Mouse (Mus musculus) liver, embryonic 11.5 days (tissue): ENCODE results near the gene Gm10160. TPM values are rescaled to one million over a fixed set of nuclear protein-coding genes. Genes with fewer than 3 reads are reported as not detected.

Source experiments
- ATAC-seq: fragments of 200-750 bp; cut with Nextera tagmentation; replicated peaks from 2 replicates; pipeline ENCODE4 v1.8.0; 2017; ENCODE audit warnings: moderate number of reproducible peaks, mild to moderate bottlenecking, moderate TSS enrichment, moderate library complexity; ENCODE audit not compliant: low FRiP score
- DNase-seq: peaks from one replicate; pipeline ENCODE4 v3.0.0-alpha.2; 2017; ENCODE audit warnings: low spot score
- H3K27ac ChIP-seq: fragments of 300-500 bp; sonication (generic); 2 replicates; pipeline ENCODE4 v1.5.1; 2014; ENCODE audit warnings: mild to moderate bottlenecking, low read depth, low read length, control low read depth
- H3K27me3 ChIP-seq: fragments of 300-500 bp; sonication (generic); replicated peaks from 2 replicates; pipeline ENCODE4 v1.6.1; 2014; ENCODE audit warnings: low read length, mixed read lengths; ENCODE audit not compliant: control insufficient read depth, insufficient read depth
- H3K36me3 ChIP-seq: fragments of 300-500 bp; sonication (generic); 2 replicates; pipeline ENCODE4 v1.6.1; 2014; ENCODE audit warnings: mild to moderate bottlenecking, low read length, moderate library complexity, mixed read lengths; ENCODE audit not compliant: control insufficient read depth, insufficient read depth
- H3K4me1 ChIP-seq: fragments of 300-500 bp; sonication (generic); replicated peaks from 2 replicates; pipeline ENCODE4 v1.6.1; 2014; ENCODE audit warnings: low read length, mixed read lengths; ENCODE audit not compliant: control insufficient read depth, insufficient read depth
- H3K4me2 ChIP-seq: fragments of 300-500 bp; sonication (generic); 2 replicates; pipeline ENCODE4 v1.6.1; 2014; ENCODE audit warnings: mild to moderate bottlenecking, control low read depth, moderate library complexity
- H3K4me3 ChIP-seq: fragments of 300-500 bp; sonication (generic); 2 replicates; pipeline ENCODE4 v1.5.1; 2014; ENCODE audit warnings: low read depth, low read length, control low read depth
- H3K9ac ChIP-seq: fragments of 300-500 bp; sonication (generic); 2 replicates; pipeline ENCODE4 v1.6.1; 2014; ENCODE audit warnings: low read depth, low read length, control low read depth
- H3K9me3 ChIP-seq: fragments of 300-500 bp; sonication (generic); 2 replicates; pipeline ENCODE4 v1.6.1; 2016; ENCODE audit warnings: low read length, inconsistent platforms, mixed read lengths; ENCODE audit not compliant: control insufficient read depth
- WGBS: fragments of 180-500 bp; shearing (Covaris S2); extraction: QIAGEN DNeasy Blood & Tissue Kit; methylation state at CpG from one replicate; pipeline ENCODE4 v1.1.7; 2014; 5-methylcytosine and 5-hydroxymethylcytosine counted together
- polyA plus RNA-seq: library from polyadenylated mRNA; unstranded; fragments of >200 nt; fragmentation: Nextera tagmentation; extraction: Ambion mirVana; gene quantifications from 2 replicates; pipeline ENCODE4 v1.2.1, GENCODE M21; 2014

Gene Gm10160
- polyA plus RNA-seq, 1 experiment from 2014 or later, result not detected

DNA sequence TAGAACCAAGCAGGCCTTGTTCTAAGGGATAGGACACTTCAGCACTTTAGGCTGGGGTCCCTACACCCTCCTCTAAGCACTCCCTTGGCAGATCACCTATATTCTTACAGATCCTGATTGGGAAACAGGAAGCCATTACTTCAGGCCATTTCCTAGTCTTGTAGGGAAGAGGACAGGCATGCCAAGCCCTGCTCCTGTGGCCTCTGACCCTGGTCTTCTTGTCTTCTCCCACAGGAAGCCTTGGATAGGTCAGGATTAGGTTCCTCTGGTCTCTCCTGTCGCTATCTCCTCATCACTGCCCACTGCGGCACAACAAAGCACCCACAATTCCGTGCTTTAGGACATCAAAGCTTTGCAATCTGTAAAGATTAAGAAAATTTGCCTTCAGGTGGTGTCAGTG is 3.9 kb downstream of the Gm10160 start:
- DNase-seq, result no peak
- peaks cover 7% of the 10 kb centered on the region; the same call in 1 of the 2 replicates for H3K27me3 ChIP-seq
- 57% methylated on average over 3 of the region's 3 CpGs for WGBS
- H3K36me3 ChIP-seq, result no peaks in the 10 kb centered on the region
- no peak for ATAC-seq
- no peaks in the 10 kb centered on the region; the same call in 1 of the 2 replicates for H3K4me1 ChIP-seq
- H3K4me3 ChIP-seq, result no peak overlapping the region
- H3K4me2 ChIP-seq, result no peak overlapping the region
- no peaks in the 10 kb centered on the region for H3K9me3 ChIP-seq
- no peak overlapping the region for H3K27ac ChIP-seq
- H3K9ac ChIP-seq, result no peak overlapping the region

DNA sequence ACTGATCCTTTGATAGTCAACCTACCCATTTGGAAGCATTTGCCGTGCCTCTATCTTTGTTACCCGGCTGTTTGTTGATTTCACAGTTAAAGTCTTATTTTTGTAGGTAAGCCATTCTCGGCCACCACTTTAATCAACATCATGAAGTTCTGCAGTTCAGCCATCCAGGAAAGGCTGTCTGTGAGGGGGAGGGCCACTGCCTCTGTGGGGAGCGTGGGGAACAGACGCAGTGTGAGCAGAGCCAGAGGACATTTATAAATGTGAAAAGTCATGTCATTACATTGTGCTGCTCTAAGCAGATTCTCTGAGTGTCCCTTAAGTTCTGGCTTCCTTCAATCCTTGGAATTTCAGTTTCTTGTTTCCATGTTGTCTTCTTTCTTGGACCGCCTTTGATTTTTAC is 5.4 kb downstream of the Gm10160 start:
- Histone ChIP-seq H3K4me1 (no peaks in the 10 kb centered on the region; the same call in 1 of the 2 replicates), H3K9ac (no peak overlapping the region), H3K4me3 (no peak overlapping the region), H3K27ac (no peak overlapping the region), H3K9me3 (no peaks in the 10 kb centered on the region), H3K4me2 (no peak overlapping the region), H3K36me3 (no peaks in the 10 kb centered on the region), H3K27me3 (peaks cover 7% of the 10 kb centered on the region; the same call in 1 of the 2 replicates)
- DNase-seq, result no peak
- ATAC-seq, result no peak
- 78% methylated on average over 6 of the region's 6 CpGs for whole genome bisulfite sequencing

DNA sequence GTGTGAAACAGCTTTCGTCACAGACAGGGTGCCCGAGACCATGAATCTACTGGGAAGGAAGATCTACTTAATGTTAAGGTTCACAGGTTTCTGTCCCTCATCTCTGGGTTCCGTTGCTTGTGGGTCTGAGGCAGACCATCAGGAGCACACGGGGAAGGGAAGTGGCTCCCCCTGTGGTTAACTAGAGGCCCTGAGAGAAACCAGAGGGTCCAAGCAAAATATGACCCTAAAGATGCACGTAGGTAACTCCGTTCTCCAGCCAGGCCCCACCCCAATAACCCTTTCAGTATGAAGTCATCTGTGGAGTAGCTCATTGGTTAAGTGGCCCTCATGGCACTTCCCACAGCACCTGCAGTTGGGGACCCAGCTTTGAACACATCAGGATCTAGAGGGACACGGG is 6.0 kb downstream of the Gm10160 start:
- WGBS, result 66% methylated on average over 7 of the region's 7 CpGs
- Histone ChIP-seq H3K9me3 (no peaks in the 10 kb centered on the region), H3K4me1 (no peaks in the 10 kb centered on the region), H3K4me3 (no peak overlapping the region), H3K27ac (no peak overlapping the region), H3K27me3 (peaks cover 7% of the 10 kb centered on the region; the same call in 1 of the 2 replicates), H3K4me2 (no peak overlapping the region), H3K9ac (no peak overlapping the region), H3K36me3 (no peaks in the 10 kb centered on the region)
- ATAC-seq (no peak), DNase-seq (no peak)

DNA sequence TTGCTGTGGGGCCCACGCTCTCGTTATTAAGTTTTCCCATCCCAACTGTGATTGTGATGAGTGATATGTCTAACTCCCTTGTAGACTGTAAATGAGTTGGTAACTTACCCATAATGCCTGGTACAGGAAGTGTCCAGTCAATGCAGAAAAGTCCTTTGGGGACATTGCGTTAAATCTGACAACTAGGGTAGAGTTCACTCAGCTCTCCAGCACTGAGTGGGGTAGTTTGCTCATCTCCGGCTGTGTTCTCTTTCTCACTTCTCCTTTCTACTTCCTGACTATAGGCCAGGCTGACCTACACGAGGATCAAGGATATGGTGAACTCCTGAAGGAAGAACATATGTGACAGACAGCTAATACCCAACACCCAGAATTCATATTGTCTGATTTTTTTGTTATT is 6.4 kb downstream of the Gm10160 start:
- H3K27me3 ChIP-seq, result peaks cover 7% of the 10 kb centered on the region; the same call in 1 of the 2 replicates
- H3K4me1 ChIP-seq, result no peaks in the 10 kb centered on the region
- WGBS, result 67% methylated on average over 5 of the region's 5 CpGs
- H3K4me3 ChIP-seq, result no peak overlapping the region
- no peaks in the 10 kb centered on the region for H3K36me3 ChIP-seq
- no peak overlapping the region for H3K9ac ChIP-seq
- no peak overlapping the region for H3K4me2 ChIP-seq
- DNase-seq (no peak), ATAC-seq (no peak)
- H3K27ac ChIP-seq, result no peak overlapping the region
- H3K9me3 ChIP-seq, result no peaks in the 10 kb centered on the region

DNA sequence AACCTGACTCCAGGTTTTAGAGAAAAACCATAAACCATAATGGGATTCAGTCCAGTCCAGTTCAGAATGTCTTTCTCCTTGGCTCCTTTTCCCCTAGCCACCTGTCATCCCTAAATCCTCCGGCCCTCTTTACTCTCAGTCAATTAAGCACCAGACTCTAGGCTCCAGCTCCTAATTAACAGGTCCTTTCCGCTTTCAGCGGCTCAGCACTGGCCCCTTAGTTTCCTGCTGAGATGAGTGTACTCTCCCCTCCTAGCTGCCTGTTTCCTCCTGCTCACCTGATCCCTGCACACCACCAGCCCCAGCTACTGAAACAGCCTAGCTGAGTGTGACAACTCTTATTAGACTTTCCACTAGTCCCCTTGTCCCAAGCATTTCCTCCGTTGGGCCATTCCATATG is 7.8 kb downstream of the Gm10160 start:
- DNase-seq, result no peak
- 68% methylated on average over 4 of the region's 4 CpGs for WGBS
- Histone ChIP-seq H3K4me1 (no peaks in the 10 kb centered on the region), H3K9me3 (no peaks in the 10 kb centered on the region), H3K9ac (no peak overlapping the region), H3K27ac (no peak overlapping the region), H3K4me2 (no peak overlapping the region), H3K27me3 (peaks cover 7% of the 10 kb centered on the region; the same call in 1 of the 2 replicates), H3K4me3 (no peak overlapping the region), H3K36me3 (no peaks in the 10 kb centered on the region)
- ATAC-seq, result no peak

DNA sequence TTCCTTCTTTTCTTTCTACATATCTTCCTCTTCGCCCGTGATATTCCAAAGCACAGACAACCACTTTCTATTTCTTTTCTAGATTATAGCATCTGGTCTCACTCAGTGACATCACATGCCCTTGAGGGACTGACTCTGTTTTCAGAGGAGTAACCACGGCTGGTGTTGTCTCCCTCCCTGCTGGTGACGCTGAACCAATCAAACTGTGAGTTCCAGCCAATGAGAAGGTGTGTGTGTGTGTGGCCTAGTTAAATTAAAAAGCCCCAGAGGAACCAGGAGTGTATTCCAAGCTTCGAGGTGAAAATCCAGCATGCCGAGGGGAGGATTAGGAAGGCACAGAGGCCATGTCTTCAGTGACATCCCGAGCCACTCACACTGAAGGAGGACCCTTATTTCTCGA is 8.6 kb downstream of the Gm10160 start:
- no peak for ATAC-seq
- Histone ChIP-seq H3K27me3 (peaks cover 7% of the 10 kb centered on the region; the same call in 1 of the 2 replicates), H3K27ac (no peak overlapping the region), H3K9me3 (no peaks in the 10 kb centered on the region), H3K4me2 (no peak overlapping the region), H3K4me3 (no peak overlapping the region), H3K36me3 (no peaks in the 10 kb centered on the region), H3K9ac (no peak overlapping the region), H3K4me1 (no peaks in the 10 kb centered on the region)
- 55% methylated on average over 8 of the region's 8 CpGs for WGBS
- DNase-seq, result no peak

DNA sequence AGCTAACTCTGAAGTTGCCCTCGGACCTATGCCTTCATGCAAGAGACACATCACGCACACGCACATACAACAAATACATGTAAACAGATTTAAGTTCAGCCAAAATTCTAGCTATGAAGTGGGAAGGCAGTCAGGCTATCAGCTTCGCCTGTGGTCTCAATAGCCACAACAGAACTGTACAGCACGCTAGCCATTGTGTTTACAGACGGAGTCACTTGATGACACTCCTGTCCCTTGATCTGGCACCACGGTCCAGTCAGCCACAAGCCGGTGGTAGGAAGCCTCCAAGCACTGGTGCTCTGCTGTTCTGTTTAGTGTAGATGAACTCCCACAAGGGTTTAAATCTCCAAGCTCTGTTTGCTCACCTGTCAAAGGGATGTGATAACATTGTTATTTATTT is 9.6 kb downstream of the Gm10160 start:
- Histone ChIP-seq H3K36me3 (no peaks in the 10 kb centered on the region), H3K27ac (no peak overlapping the region), H3K4me2 (no peak overlapping the region), H3K4me1 (no peaks in the 10 kb centered on the region), H3K9ac (no peak overlapping the region), H3K9me3 (no peaks in the 10 kb centered on the region), H3K4me3 (no peak overlapping the region), H3K27me3 (peaks cover 7% of the 10 kb centered on the region; the same call in 1 of the 2 replicates)
- ATAC-seq (no peak), DNase-seq (no peak)
- 68% methylated on average over 8 of the region's 8 CpGs for WGBS

DNA sequence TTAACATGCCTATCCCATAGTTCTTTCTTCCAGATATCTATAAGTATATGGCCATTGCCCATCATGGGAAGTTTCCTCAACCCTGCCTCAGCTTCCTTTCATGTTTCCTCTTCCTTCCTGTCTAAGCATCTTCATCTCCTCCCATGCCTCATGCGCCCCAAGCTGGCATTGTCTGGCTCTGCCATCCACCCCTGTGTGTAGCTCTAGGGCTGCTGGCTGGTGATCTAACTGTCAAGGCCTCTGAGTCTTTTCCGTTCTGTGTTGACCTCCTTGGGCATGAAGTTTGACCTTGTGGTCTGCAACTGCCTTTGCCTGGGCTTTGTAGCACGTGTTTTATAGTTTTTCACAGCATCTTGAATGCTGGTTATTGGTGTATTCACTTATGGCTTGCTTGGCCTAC is 10.3 kb downstream of the Gm10160 start:
- Histone ChIP-seq H3K4me2 (no peak overlapping the region), H3K27me3 (peaks cover 7% of the 10 kb centered on the region; the same call in 1 of the 2 replicates), H3K4me3 (no peak overlapping the region), H3K27ac (no peak overlapping the region), H3K9me3 (no peaks in the 10 kb centered on the region), H3K36me3 (no peaks in the 10 kb centered on the region), H3K4me1 (no peaks in the 10 kb centered on the region), H3K9ac (no peak overlapping the region)
- ATAC-seq (no peak), DNase-seq (no peak)
- 86% methylated on average over 3 of the region's 3 CpGs for WGBS

DNA sequence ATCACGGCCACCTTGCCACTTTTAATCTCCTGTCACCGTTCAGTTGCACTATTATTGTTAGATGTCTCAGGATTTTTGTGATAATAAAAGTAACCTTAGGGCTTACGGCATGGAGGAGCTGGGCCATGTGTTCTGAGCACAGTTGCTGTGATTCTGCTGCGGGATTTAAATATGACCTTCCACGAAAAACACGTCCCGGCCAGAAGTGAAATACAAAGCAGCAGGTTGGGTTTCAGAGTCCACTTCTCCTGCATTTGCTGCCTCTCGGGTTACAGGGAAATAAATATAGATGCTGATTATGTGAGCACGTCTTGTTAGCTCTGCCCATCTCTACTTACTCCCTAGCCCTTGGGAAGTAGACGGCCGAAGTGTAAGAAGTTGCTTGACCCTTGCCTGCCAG is 10.8 kb downstream of the Gm10160 start:
- Histone ChIP-seq H3K9me3 (no peaks in the 10 kb centered on the region), H3K4me3 (no peak overlapping the region), H3K9ac (no peak overlapping the region), H3K4me2 (no peak overlapping the region), H3K4me1 (no peaks in the 10 kb centered on the region), H3K27ac (no peak overlapping the region), H3K27me3 (peaks cover 7% of the 10 kb centered on the region; the same call in 1 of the 2 replicates), H3K36me3 (no peaks in the 10 kb centered on the region)
- no peak for ATAC-seq
- no peak for DNase-seq
- 80% methylated on average over 11 of the region's 11 CpGs for WGBS
